Mouse (Mus musculus): ENCODE measurements around the gene Adgrb3.
A peak's percentile ranks its signal among the peaks of the same experiment; 100 is the strongest.

Adgrb3 gene

GRCm38 (mm10) chr1:25310066-25310465 lies 519.4 kb downstream of the Adgrb3 start:
- no peak for DNase-seq (ENCODE audit: low spot score in 2 of 2)

GRCm38 (mm10) chr1:25281471-25281870 lies 548.0 kb downstream of the Adgrb3 start:
- no peak for DNase-seq (ENCODE audit: low spot score in 2 of 2)

- DNase-seq (ENCODE audit: low spot score in 2 of 2), result no peak
Measured at GRCm38 (mm10) chr1:25250562-25250961, 578.9 kb downstream of the Adgrb3 start.

- no peak for DNase-seq (ENCODE audit: low spot score in 2 of 2)
Measured at GRCm38 (mm10) chr1:25242436-25242835, 587.1 kb downstream of the Adgrb3 start.

- peak in 1 of 2 experiments; percentile 39 for DNase-seq (ENCODE audit: low spot score in 2 of 2)
Measured at GRCm38 (mm10) chr1:25229245-25229750, 600.2 kb downstream of the Adgrb3 start.

- peak; percentile 77 to 78 for DNase-seq (ENCODE audit: low spot score in 2 of 2)
Measured at GRCm38 (mm10) chr1:25228381-25229244, 600.9 kb downstream of the Adgrb3 start.

- DNase-seq (ENCODE audit: low spot score in 2 of 2), result no peak
Measured at GRCm38 (mm10) chr1:25227880-25228279, 601.6 kb downstream of the Adgrb3 start.

- no peak for DNase-seq (ENCODE audit: low spot score in 2 of 2)
Measured at GRCm38 (mm10) chr1:25204636-25205035, 624.9 kb downstream of the Adgrb3 start.

- DNase-seq (ENCODE audit: low spot score in 2 of 2), result no peak
Measured at GRCm38 (mm10) chr1:25199392-25199791, 630.1 kb downstream of the Adgrb3 start.

GRCm38 (mm10) chr1:25191986-25192385 lies 637.5 kb downstream of the Adgrb3 start:
- no peak for DNase-seq (ENCODE audit: low spot score in 2 of 2)

- no peak for DNase-seq (ENCODE audit: low spot score in 2 of 2)
Measured at GRCm38 (mm10) chr1:25189261-25189660, 640.2 kb downstream of the Adgrb3 start.

- no peak for DNase-seq (ENCODE audit: low spot score in 2 of 2)
Measured at GRCm38 (mm10) chr1:25185909-25186308, 643.6 kb downstream of the Adgrb3 start.

- DNase-seq (ENCODE audit: low spot score in 2 of 2), result no peak
Measured at GRCm38 (mm10) chr1:25181881-25182280, 647.6 kb downstream of the Adgrb3 start.

- no peak for DNase-seq (ENCODE audit: low spot score in 2 of 2)
Measured at GRCm38 (mm10) chr1:25180615-25181014, 648.9 kb downstream of the Adgrb3 start.

GRCm38 (mm10) chr1:25179860-25180582 lies 649.5 kb downstream of the Adgrb3 start:
- DNase-seq (ENCODE audit: low spot score in 2 of 2), result peak; percentile 48 to 59

- DNase-seq (ENCODE audit: low spot score in 2 of 2), result no peak
Measured at GRCm38 (mm10) chr1:25178347-25179130, 651.0 kb downstream of the Adgrb3 start.

- no peak for DNase-seq (ENCODE audit: low spot score in 2 of 2)
Measured at GRCm38 (mm10) chr1:25167120-25167519, 662.4 kb downstream of the Adgrb3 start.

- peak in 1 of 2 experiments; percentile 77 for DNase-seq (ENCODE audit: low spot score in 2 of 2)
Measured at GRCm38 (mm10) chr1:25166036-25166796, 663.3 kb downstream of the Adgrb3 start.

- no peak for DNase-seq (ENCODE audit: low spot score in 2 of 2)
Measured at GRCm38 (mm10) chr1:25163561-25163960, 665.9 kb downstream of the Adgrb3 start.

- DNase-seq (ENCODE audit: low spot score in 2 of 2), result peak in 1 of 2 experiments; percentile 60
Measured at GRCm38 (mm10) chr1:25146206-25146605, 683.3 kb downstream of the Adgrb3 start.

Data from frontal cortex, postnatal 36 days (tissue).